Mouse (Mus musculus) mouse embryonic stem cell (cell line): ENCODE data around the gene Capzb.

ENCODE experiments used
- in situ Hi-C, 2 experiments: fragments of 300-500 bp; cut with MboI; formaldehyde crosslinking; loops; 1 replicate in 1 of 2; 3 replicates in 1 of 2; pipeline ENCODE4 v1.14.3; 2019 to 2020; ENCODE audit warnings: low sequenced_read_pairs in 2 of 2, low pct_unique_long_range_greater_than_20kb in 1 of 2, mixed read lengths in 1 of 2; ENCODE audit not compliant: unreplicated experiment in 1 of 2

Gene Capzb

GRCm38 (mm10) chr4:139227923-139228322 is 35.2 kb downstream of the Capzb start:
- in situ Hi-C loops = no loop called here

- in situ Hi-C loops = no loop called here
These were observed 36.6 kb downstream of the Capzb start for GRCm38 (mm10) chr4:139229271-139229670.

GRCm38 (mm10) chr4:139230376-139231120 is 37.8 kb downstream of the Capzb start:
- in situ Hi-C loops = no loop called here

GRCm38 (mm10) chr4:139231163-139231562 is 38.5 kb downstream of the Capzb start:
- in situ Hi-C loops = no loop called here

GRCm38 (mm10) chr4:139232479-139233145 is 39.9 kb downstream of the Capzb start:
- in situ Hi-C loops = no loop called here

GRCm38 (mm10) chr4:139233146-139233495 is 40.4 kb downstream of the Capzb start:
- in situ Hi-C loops = no loop called here

- in situ Hi-C loops = no loop called here
These were observed 41.1 kb downstream of the Capzb start for GRCm38 (mm10) chr4:139233755-139234254.

GRCm38 (mm10) chr4:139234261-139234660 is 41.6 kb downstream of the Capzb start:
- in situ Hi-C loops = no loop called here

- in situ Hi-C loops = no loop called here
These were observed 42.9 kb downstream of the Capzb start for GRCm38 (mm10) chr4:139235556-139235955.

- in situ Hi-C loops = no loop called here
These were observed 45.9 kb downstream of the Capzb start for GRCm38 (mm10) chr4:139238612-139239011.

GRCm38 (mm10) chr4:139240334-139240733 is 47.6 kb downstream of the Capzb start:
- in situ Hi-C loops = no loop called here

- in situ Hi-C loops = no loop called here
These were observed 49.2 kb downstream of the Capzb start for GRCm38 (mm10) chr4:139241678-139242606.

GRCm38 (mm10) chr4:139242607-139242955 is 49.9 kb downstream of the Capzb start:
- in situ Hi-C loops = no loop called here

- in situ Hi-C loops = no loop called here
These were observed 51.5 kb downstream of the Capzb start for GRCm38 (mm10) chr4:139244176-139244575.

- in situ Hi-C loops = no loop called here
These were observed 52.1 kb downstream of the Capzb start for GRCm38 (mm10) chr4:139244766-139245165.

GRCm38 (mm10) chr4:139245534-139245933 is 52.8 kb downstream of the Capzb start:
- in situ Hi-C loops = no loop called here

- in situ Hi-C loops = no loop called here
These were observed 53.6 kb downstream of the Capzb start for GRCm38 (mm10) chr4:139246130-139246877.

- in situ Hi-C loops = no loop called here
These were observed 55.3 kb downstream of the Capzb start for GRCm38 (mm10) chr4:139247966-139248365.
